Mouse (Mus musculus) intestine, postnatal 0 days (tissue): ENCODE data around the gene Atp6v0e2. TPM values are rescaled to one million over a fixed set of nuclear protein-coding genes. Genes with fewer than 3 reads are reported as not detected.

Experiments
- ATAC-seq: fragments of 200-750 bp; cut with Nextera tagmentation; 2 replicates; pipeline ENCODE4 v1.8.0; 2017; ENCODE audit warnings: mild to moderate bottlenecking, moderate TSS enrichment, moderate library complexity
- H3K27ac ChIP-seq: fragments of 300-500 bp; sonication (generic); 2 replicates; pipeline ENCODE4 v1.5.1; 2014; ENCODE audit warnings: mild to moderate bottlenecking, low read depth, low read length, moderate library complexity
- H3K27me3 ChIP-seq: fragments of 300-500 bp; sonication (generic); replicated peaks from 2 replicates; pipeline ENCODE4 v1.6.1; 2014; ENCODE audit warnings: low read length, mixed read lengths; ENCODE audit not compliant: control insufficient read depth, insufficient read depth
- H3K36me3 ChIP-seq: fragments of 300-500 bp; sonication (generic); 2 replicates; pipeline ENCODE4 v1.6.1; 2014; ENCODE audit warnings: mild to moderate bottlenecking, moderate library complexity; ENCODE audit not compliant: control insufficient read depth, insufficient read depth
- H3K4me1 ChIP-seq: fragments of 300-500 bp; sonication (generic); replicated peaks from 2 replicates; pipeline ENCODE4 v1.6.1; 2014; ENCODE audit warnings: antibody characterized with exemption, low read length, mixed read lengths; ENCODE audit not compliant: control insufficient read depth, insufficient read depth
- H3K4me2 ChIP-seq: fragments of 300-500 bp; sonication (generic); replicated peaks from 2 replicates; pipeline ENCODE4 v1.6.1; 2014; ENCODE audit warnings: low read depth, mild to moderate bottlenecking, moderate library complexity
- H3K4me3 ChIP-seq: fragments of 300-500 bp; sonication (generic); 2 replicates; pipeline ENCODE4 v1.5.1; 2014; ENCODE audit warnings: low read depth, low read length
- H3K9ac ChIP-seq: fragments of 300-500 bp; sonication (generic); 2 replicates; pipeline ENCODE4 v1.6.1; 2014; ENCODE audit warnings: mild to moderate bottlenecking, low read depth, low read length
- H3K9me3 ChIP-seq: fragments of 300-500 bp; sonication (generic); 2 replicates; pipeline ENCODE4 v1.6.1; 2016; ENCODE audit warnings: mixed run types; ENCODE audit not compliant: control insufficient read depth
- CTCF ChIP-seq: sonication (generic); IDR thresholded peaks from 2 replicates; pipeline ENCODE4 v1.5.1; 2016; ENCODE audit warnings: low read depth, mild to moderate bottlenecking, control low read depth, antibody characterized with exemption, moderate library complexity
- WGBS: fragments of 180-500 bp; shearing (Covaris S2); extraction: QIAGEN DNeasy Blood & Tissue Kit; methylation state at CpG from one replicate; pipeline ENCODE4 v1.1.7; 2014; 5-methylcytosine and 5-hydroxymethylcytosine counted together
- polyA plus RNA-seq: library from polyadenylated mRNA; unstranded; fragments of >200 nt; fragmentation: Nextera tagmentation; extraction: Ambion mirVana; gene quantifications from 2 replicates; pipeline ENCODE4 v1.2.1, GENCODE M21; 2015

Gene Atp6v0e2
- polyA plus RNA-seq, result 23.7 and 23.8 TPM in 2 replicates

DNA sequence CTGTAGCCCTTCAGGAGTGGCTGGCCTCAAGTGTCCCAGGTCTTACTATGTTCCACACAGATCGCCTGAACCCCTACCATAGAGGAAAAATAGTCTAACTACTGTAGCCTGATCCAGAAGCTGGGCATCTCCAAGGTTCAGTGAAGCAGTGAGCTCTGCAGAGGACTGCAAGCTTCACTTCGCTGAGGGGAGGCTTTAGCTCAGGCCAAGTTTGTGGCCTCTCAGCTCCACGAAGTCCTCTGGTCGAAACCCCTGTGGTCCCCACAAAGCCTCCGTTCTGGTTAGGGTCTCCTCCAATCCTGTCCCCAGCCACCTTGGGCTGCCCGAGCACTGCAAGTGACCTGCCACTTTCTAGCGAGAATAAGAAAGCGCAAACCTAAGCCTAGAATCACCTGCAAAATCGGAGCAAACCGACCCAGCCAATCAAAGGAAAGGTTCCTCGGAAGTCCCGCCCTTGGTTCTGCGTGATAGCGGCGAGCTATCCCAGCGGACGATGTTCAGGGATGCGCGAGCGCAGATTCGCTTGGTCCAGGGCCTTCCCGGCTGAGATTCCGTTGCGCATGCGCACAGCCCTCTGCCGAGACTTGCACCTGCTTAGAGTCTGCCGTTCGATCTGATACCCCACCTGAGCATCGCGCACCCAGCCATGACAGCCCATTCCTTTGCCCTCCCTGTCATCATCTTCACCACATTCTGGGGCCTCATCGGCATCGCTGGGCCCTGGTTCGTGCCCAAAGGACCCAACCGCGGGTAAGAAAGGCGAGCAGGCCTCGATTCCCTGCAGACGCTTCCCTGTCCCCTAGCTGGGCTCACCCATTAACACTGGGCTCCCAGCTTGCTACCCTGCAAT lies at the start of gene Atp6v0e2:
Gene Atp6v0e2, plus strand, starts transcription at position 511 of the 850 bp plus-strand sequence.
- peaks cover 7% of the 10 kb centered on the region; the same call in 1 of the 2 replicates for H3K36me3 ChIP-seq
- 6% methylated on average over 38 of the region's 38 CpGs for WGBS
- H3K4me1 ChIP-seq, result peaks cover 9% of the 10 kb centered on the region
- peak within 1 kb of the TSS; percentile 29 for H3K4me3 ChIP-seq
- peak; percentile 76 for ATAC-seq
- TF ChIP-seq CTCF, result no peak
- H3K9me3 ChIP-seq, result no peaks in the 10 kb centered on the region
- H3K9ac ChIP-seq, result no peak within 1 kb of the TSS
- no peaks in the 10 kb centered on the region for H3K27me3 ChIP-seq
- H3K4me2 ChIP-seq, result peak within 1 kb of the TSS; percentile 61
- no peak within 1 kb of the TSS for H3K27ac ChIP-seq

DNA sequence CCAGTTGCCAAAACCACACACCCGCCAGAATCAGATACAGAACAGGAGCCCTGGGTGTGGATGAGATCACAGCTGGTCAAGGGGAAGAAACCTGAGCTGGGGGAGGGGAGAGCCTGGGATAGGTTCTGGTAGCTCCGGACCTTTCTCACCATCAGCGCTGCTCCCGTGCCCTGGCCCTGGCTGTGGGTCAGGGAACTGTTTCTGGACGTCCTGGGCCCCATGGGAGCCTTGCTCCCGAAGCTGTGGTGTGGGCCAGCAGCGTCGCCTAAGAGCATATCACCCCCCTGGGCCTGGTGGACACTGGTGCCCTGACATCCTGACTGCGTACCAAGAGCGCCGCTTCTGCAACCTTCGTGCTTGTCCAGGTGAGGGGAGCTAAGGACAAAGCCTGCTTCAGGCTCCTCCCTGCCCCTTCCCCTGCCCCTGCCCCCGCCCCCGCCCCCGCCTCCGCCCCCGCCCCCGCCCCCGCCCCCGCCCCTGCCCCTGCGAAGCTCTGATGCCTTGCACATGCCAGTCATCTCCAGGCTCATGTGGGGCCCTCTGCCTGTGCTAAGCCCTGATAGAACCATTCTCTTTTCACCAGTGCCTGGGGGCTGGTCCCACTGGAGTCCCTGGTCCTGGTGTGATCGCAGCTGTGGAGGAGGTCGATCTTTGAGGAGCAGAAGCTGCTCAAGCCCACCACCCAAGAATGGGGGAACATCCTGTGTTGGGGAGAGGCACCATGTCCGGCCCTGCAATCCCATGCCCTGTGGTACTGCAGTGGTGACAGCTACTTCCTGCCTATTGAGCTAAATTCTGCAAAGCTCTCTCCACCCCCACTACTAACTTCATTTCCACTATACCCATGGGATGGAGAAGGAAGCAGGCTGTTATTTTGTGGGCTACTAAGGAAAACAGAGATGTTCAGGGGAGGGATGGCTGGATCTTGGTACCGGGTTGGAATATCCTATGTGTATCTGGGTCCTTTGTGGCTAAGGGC lies 49.4 kb upstream of the Atp6v0e2 start:
- Histone ChIP-seq H3K4me2 (peak overlapping the region; percentile 47), H3K9me3 (no peaks in the 10 kb centered on the region), H3K4me1 (no peaks in the 10 kb centered on the region), H3K27ac (no peak overlapping the region), H3K27me3 (no peaks in the 10 kb centered on the region), H3K9ac (no peak overlapping the region), H3K36me3 (no peaks in the 10 kb centered on the region), H3K4me3 (no peak overlapping the region)
- ATAC-seq, result no peak
- peak; percentile 13; the same call in 1 of the 2 replicates for TF ChIP-seq CTCF
- 15% methylated on average over 16 of the region's 25 CpGs for WGBS

DNA sequence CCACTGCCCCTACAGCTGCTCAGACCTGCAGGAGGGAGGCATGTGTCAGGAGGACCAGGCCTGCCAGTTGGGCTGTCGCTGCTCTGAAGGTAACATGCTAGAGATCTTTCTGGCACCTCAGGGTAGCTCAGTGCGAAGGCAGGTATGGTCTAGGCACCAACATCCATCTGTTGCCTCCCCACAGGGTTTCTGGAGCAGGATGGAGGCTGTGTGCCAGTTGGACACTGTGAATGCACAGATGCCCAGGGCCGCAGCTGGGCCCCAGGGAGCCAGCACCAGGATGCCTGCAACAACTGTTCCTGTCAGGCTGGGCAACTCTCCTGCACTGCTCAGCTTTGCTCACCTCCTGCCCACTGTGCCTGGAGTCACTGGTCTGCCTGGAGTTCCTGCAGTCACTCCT lies 47.7 kb upstream of the Atp6v0e2 start:
- 93% methylated on average over 3 of the region's 3 CpGs for WGBS
- no peak overlapping the region for H3K4me2 ChIP-seq
- no peaks in the 10 kb centered on the region for H3K27me3 ChIP-seq

DNA sequence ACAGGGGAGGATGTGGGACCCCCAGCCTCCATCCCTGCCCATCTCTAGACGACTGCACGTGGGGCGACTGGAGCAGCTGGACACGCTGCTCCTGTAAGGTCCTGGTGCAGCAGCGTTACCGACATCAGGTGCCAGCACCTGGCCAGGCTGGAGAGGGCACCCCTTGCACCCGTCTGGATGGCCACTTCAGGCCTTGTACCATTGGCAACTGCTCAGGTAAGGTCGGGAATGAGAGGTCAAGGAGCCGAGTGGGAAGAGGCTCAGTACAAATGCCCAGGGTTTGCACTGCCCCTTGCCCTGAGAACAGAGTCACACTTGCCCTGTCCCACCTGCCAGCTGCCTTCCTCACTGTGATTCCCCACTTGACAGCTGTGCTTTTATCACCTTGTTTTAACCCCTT lies 46.1 kb upstream of the Atp6v0e2 start:
- no peak for ATAC-seq
- H3K9me3 ChIP-seq, result no peaks in the 10 kb centered on the region
- TF ChIP-seq CTCF, result no peak
- no peak overlapping the region for H3K9ac ChIP-seq
- 69% methylated on average over 9 of the region's 9 CpGs for WGBS
- H3K27me3 ChIP-seq, result no peaks in the 10 kb centered on the region
- no peak overlapping the region for H3K27ac ChIP-seq
- no peak overlapping the region for H3K4me3 ChIP-seq
- no peaks in the 10 kb centered on the region; the same call in 1 of the 2 replicates for H3K36me3 ChIP-seq
- no peaks in the 10 kb centered on the region for H3K4me1 ChIP-seq
- no peak overlapping the region for H3K4me2 ChIP-seq

More for the DNA sequence above, 47.7 kb upstream of the Atp6v0e2 start:
- no peaks in the 10 kb centered on the region; the same call in 1 of the 2 replicates for H3K36me3 ChIP-seq
- no peak for ATAC-seq
- H3K9ac ChIP-seq, result no peak overlapping the region
- no peak overlapping the region for H3K4me3 ChIP-seq
- H3K4me1 ChIP-seq, result no peaks in the 10 kb centered on the region
- no peak for TF ChIP-seq CTCF
- no peak overlapping the region for H3K27ac ChIP-seq
- no peaks in the 10 kb centered on the region for H3K9me3 ChIP-seq

DNA sequence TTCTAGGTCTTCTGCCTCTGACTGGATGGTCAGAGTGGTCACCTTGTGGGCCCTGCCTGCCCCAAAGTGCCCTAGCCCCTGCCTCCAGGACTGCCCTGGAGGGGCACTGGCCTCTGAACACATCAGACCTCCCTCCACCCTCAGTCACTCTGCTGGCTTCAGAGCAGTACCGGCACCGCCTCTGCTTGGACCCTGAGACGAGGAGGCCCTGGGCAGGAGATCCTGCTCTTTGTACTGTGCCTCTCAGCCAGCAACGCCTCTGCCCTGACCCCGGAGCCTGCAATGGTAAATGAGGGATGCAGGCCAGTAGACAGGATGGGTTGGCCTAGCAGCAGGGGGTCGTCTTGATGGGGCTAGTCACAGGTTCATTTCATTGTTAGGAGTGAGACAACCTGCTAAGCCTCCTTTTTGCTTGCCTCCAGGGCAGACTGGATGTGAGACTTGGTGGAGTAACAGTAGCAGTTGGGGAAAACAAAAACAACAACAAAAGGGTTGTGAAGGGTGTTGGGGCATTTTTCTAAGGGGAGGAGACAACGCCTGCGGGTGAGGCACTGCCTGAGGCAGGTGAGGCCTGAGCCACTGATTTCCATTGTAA lies 44.2 kb upstream of the Atp6v0e2 start:
- H3K4me1 ChIP-seq, result no peaks in the 10 kb centered on the region
- no peak overlapping the region for H3K27ac ChIP-seq
- peak; percentile 70 for ATAC-seq
- H3K9ac ChIP-seq, result no peak overlapping the region
- H3K4me3 ChIP-seq, result no peak overlapping the region
- 34% methylated on average over 8 of the region's 8 CpGs for WGBS
- no peak overlapping the region for H3K4me2 ChIP-seq
- no peaks in the 10 kb centered on the region for H3K9me3 ChIP-seq
- no peak for TF ChIP-seq CTCF
- H3K27me3 ChIP-seq, result no peaks in the 10 kb centered on the region
- H3K36me3 ChIP-seq, result no peaks in the 10 kb centered on the region; the same call in 1 of the 2 replicates
